Mouse (Mus musculus) thymus, postnatal 0 days (tissue): ENCODE results near the gene Gm9376. TPM values are rescaled to one million over a fixed set of nuclear protein-coding genes. Genes with fewer than 3 reads are reported as not detected.

Source experiments
- DNase-seq: peaks from one replicate; pipeline ENCODE4 v3.0.0-alpha.2; 2015; ENCODE audit warnings: low spot score
- polyA plus RNA-seq: library from polyadenylated mRNA; unstranded; fragments of >200 nt; fragmentation: Nextera tagmentation; extraction: Ambion mirVana; gene quantifications from 2 replicates; pipeline ENCODE4 v1.2.1, GENCODE M21; 2015

Gene Gm9376
- not detected in 2 replicates for polyA plus RNA-seq

GRCm38 (mm10) chr14:118266660-118267059, at the start of gene Gm9376:
Gm9376 (plus strand) TSS chr14:118266960.
- no peak for DNase-seq

GRCm38 (mm10) chr14:118220885-118221284, 45.9 kb upstream of the Gm9376 start:
- DNase-seq: no peak

GRCm38 (mm10) chr14:118225061-118225743, 41.6 kb upstream of the Gm9376 start:
- DNase-seq: no peak

GRCm38 (mm10) chr14:118225911-118226310, 40.8 kb upstream of the Gm9376 start:
- DNase-seq: no peak

- no peak for DNase-seq
Measured at GRCm38 (mm10) chr14:118226471-118227155, 40.1 kb upstream of the Gm9376 start.

- no peak for DNase-seq
Measured at GRCm38 (mm10) chr14:118232381-118232970, 34.3 kb upstream of the Gm9376 start.

GRCm38 (mm10) chr14:118233786-118234540, 32.8 kb upstream of the Gm9376 start:
- no peak for DNase-seq

- DNase-seq: no peak
Measured at GRCm38 (mm10) chr14:118234541-118235210, 32.1 kb upstream of the Gm9376 start.

GRCm38 (mm10) chr14:118235361-118235972, 31.3 kb upstream of the Gm9376 start:
- no peak for DNase-seq

GRCm38 (mm10) chr14:118235973-118236885, 30.5 kb upstream of the Gm9376 start:
- no peak for DNase-seq

GRCm38 (mm10) chr14:118236886-118237289, 29.9 kb upstream of the Gm9376 start, which contains the start of gene Sox21:
Sox21 (minus strand) TSS chr14:118237030.
- DNase-seq: no peak

GRCm38 (mm10) chr14:118237786-118238185, 29.0 kb upstream of the Gm9376 start:
- DNase-seq: no peak

GRCm38 (mm10) chr14:118239351-118239750, 27.4 kb upstream of the Gm9376 start:
- DNase-seq: no peak

- no peak for DNase-seq
Measured at GRCm38 (mm10) chr14:118241416-118241815, 25.3 kb upstream of the Gm9376 start.

GRCm38 (mm10) chr14:118253381-118253780, 13.4 kb upstream of the Gm9376 start:
- no peak for DNase-seq

GRCm38 (mm10) chr14:118268849-118269248, 2.1 kb downstream of the Gm9376 start:
- no peak for DNase-seq

GRCm38 (mm10) chr14:118272594-118273555, 6.1 kb downstream of the Gm9376 start:
- DNase-seq: no peak
